Mouse (Mus musculus) heart, adult 2 months (tissue): ENCODE data around the gene Arhgap19. TPM values are rescaled to one million over a fixed set of nuclear protein-coding genes. Genes with fewer than 3 reads are reported as not detected.

Experiments used
- DNase-seq, 2 experiments: peaks; one replicate each; pipeline ENCODE4 v3.0.0; 2021
- H3K27ac ChIP-seq: fragments of 200-600 bp; 2 replicates; pipeline ENCODE4 v1.8.1; 2022
- H3K27me3 ChIP-seq: fragments of 200-500 bp; 2 replicates; pipeline ENCODE4 v1.6.1; 2012; ENCODE audit warnings: mild to moderate bottlenecking, low read length, inconsistent platforms, mixed read lengths; ENCODE audit not compliant: control insufficient read depth, insufficient read depth
- H3K36me3 ChIP-seq: fragments of 200-500 bp; 2 replicates; pipeline ENCODE4 v1.6.1; 2012; ENCODE audit warnings: low read length, inconsistent platforms; ENCODE audit not compliant: control insufficient read depth, insufficient read depth
- H3K4me1 ChIP-seq: fragments of 200-500 bp; 2 replicates; pipeline ENCODE4 v1.6.1; 2011; ENCODE audit warnings: low read length; ENCODE audit not compliant: control insufficient read depth, insufficient read depth
- H3K4me3 ChIP-seq: fragments of 200-600 bp; 2 replicates; pipeline ENCODE4 v1.8.1; 2022
- H3K79me2 ChIP-seq: fragments of 200-500 bp; replicated peaks from 2 replicates; pipeline ENCODE4 v1.6.1; 2012; ENCODE audit warnings: mild to moderate bottlenecking, inconsistent platforms, low read length, moderate library complexity, mixed read lengths; ENCODE audit not compliant: control insufficient read depth, insufficient read depth
- H3K9ac ChIP-seq: fragments of 200-500 bp; 2 replicates; pipeline ENCODE4 v1.6.1; 2012; ENCODE audit warnings: low read depth, mild to moderate bottlenecking, control low read depth, inconsistent platforms, low read length, mixed read lengths
- CTCF ChIP-seq: fragments of 200-600 bp; IDR thresholded peaks from 2 replicates; pipeline ENCODE4 v1.8.1; 2022; ENCODE audit warnings: antibody characterized with exemption, mild to moderate bottlenecking, moderate library complexity
- EP300 ChIP-seq: fragments of 200-500 bp; IDR thresholded peaks from 2 replicates; pipeline ENCODE4 v1.6.1; 2011; ENCODE audit warnings: low read depth, low read length, control low read depth; ENCODE audit not compliant: insufficient read depth
- POLR2A ChIP-seq: fragments of 200-500 bp; IDR thresholded peaks from 2 replicates; pipeline ENCODE4 v1.6.1; 2011; ENCODE audit warnings: mild to moderate bottlenecking, low read depth, low read length, control low read depth; ENCODE audit not compliant: insufficient read depth
- WGBS: fragments of 180-500 bp; shearing (Covaris S2); methylation state at CpG from one replicate; pipeline ENCODE4 v1.1.7; 2018; 5-methylcytosine and 5-hydroxymethylcytosine counted together
- intact Hi-C: fragments of 180-260 bp; cut with DNase I; formaldehyde crosslinking; loops from one replicate; pipeline ENCODE4 v1.15.1; 2025
- polyA plus RNA-seq: library from polyadenylated mRNA; depleted of rRNA; stranded (reverse); fragments of >200 nt; gene quantifications from 2 replicates; pipeline ENCODE4 v1.2.3, GENCODE M21; 2012
- total RNA-seq, 2 experiments: library from RNA; stranded (reverse); gene quantifications; 2 replicates each; pipeline ENCODE4 v1.2.3; 2021

The Arhgap19 gene
- total and polyA plus RNA-seq, 3 experiments = 1.4 to 2.0 (median 1.7) TPM

DNA sequence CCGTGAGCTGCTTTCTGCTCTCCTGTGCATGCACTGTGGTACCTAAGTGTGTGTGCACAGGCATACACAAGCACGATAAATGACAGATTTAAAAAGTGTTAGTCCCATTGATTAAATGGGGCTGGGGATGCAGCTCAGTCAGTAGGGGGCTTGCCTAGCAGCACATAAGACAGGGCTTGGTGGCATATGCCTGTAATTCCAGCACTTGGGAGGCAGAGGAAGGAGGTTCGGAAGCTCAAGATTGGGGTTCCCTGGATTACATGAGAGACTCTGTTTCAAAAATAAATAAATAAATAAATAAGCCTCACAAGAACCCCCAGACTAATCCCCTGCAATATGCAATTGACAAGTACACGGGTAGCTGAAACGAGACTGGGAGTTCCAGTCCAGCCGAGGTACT lies 1.4 kb downstream of the Arhgap19 start:
- Histone ChIP-seq H3K79me2 (no peaks in the 10 kb centered on the region), H3K27me3 (no peaks in the 10 kb centered on the region), H3K4me1 (no peaks in the 10 kb centered on the region), H3K27ac (no peak overlapping the region), H3K9ac (no peak overlapping the region), H3K36me3 (no peaks in the 10 kb centered on the region), H3K4me3 (no peak overlapping the region)
- DNase-seq = no peak
- TF ChIP-seq EP300 (no peak), CTCF (no peak)
- WGBS = 50% methylated on average over 6 of the region's 6 CpGs
- intact Hi-C loops = loop anchor here (2.0 to 10.0 kb wide), 2 partner anchors 48 to 714 kb away; partner anchors contain the start of genes Frat2 and R3hcc1l

DNA sequence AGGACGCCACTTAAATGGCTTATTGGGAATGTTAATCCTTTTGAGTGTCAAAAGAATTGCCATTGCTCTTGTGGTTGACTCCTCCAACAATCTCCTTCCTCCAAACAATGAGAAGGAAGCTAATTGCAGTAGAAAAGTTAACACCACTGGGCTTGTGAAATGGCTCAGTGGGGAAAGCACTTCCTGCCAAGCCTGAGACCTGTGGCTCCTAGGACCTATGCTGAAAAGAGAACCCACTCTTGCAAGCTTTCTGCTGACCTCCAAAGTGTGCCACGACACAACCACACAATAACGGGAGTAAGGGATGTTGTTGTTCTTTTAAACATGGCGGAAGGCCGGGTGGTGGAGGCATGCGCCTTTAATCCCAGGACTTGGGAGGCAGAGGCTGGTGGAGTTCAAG lies 4.3 kb downstream of the Arhgap19 start:
- no peak for DNase-seq
- WGBS = 89% methylated on average over 6 of the region's 6 CpGs
- intact Hi-C loops = no loop called here
- H3K27ac ChIP-seq = no peak overlapping the region
- H3K27me3 ChIP-seq = no peaks in the 10 kb centered on the region
- no peak for TF ChIP-seq CTCF
- no peak for TF ChIP-seq POLR2A
- H3K36me3 ChIP-seq = no peaks in the 10 kb centered on the region
- no peak overlapping the region for H3K9ac ChIP-seq
- H3K4me3 ChIP-seq = no peak overlapping the region
- H3K4me1 ChIP-seq = no peaks in the 10 kb centered on the region
- no peaks in the 10 kb centered on the region for H3K79me2 ChIP-seq

DNA sequence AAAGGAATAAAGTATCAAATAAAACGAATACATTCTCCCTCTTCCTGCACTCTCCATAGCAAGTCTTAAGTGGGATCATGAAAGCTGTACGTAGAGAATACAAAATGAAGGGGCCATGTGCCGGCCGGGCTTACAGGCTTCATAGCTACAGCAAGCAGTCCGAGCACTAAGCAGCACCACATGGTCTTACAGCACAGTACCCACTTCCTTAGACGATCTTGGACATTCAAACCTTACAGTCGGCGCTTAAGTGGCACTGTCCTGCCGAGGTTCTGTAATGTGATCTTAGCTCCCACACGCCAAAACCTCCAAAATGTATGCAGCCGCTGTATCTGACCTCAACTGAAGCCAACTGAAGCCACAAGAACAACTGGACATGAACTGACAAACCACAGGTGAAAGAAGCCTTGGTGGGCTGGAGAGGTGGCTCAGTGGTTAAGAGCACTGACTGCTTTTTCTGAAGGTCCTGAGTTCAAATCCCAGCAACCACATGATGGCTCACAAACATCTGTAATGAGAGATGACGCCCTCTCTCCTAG lies 5.0 kb downstream of the Arhgap19 start:
- H3K79me2 ChIP-seq = no peaks in the 10 kb centered on the region
- no peak overlapping the region for H3K9ac ChIP-seq
- DNase-seq = no peak
- TF ChIP-seq EP300 (no peak), POLR2A (no peak), CTCF (no peak)
- WGBS = 84% methylated on average over 12 of the region's 12 CpGs
- H3K27ac ChIP-seq = no peak overlapping the region
- no peak overlapping the region for H3K4me3 ChIP-seq
- intact Hi-C loops = no loop called here
- H3K4me1 ChIP-seq = no peaks in the 10 kb centered on the region
- no peaks in the 10 kb centered on the region for H3K27me3 ChIP-seq
- H3K36me3 ChIP-seq = no peaks in the 10 kb centered on the region

DNA sequence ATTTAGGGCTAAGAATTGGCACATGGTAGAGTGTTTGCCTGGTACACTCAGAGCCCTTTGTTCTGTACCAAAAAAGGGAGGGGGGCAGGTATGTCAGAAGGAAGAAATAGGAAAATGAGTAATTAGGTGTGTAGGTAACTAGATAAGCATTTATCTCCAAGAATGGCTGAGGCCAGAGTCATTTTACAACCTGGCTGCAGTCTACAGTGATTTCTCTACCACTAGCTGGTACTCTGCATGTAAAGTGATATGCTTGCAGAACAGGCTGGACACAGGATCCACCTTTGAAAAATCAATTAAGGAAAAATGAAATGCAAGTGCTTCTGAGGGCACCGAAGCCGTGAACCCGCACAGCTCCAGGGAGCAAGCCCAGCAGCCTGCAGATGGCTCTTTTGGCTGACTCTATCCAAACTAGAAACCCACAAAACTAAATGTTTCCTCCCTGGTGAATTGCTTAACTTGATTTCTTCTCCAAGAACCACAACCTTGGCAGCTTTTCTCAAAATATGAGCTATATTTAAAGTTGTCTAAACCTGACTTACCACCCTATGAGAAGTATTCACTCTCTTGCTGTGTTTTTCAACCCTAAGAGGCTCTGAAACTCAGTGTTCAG lies 5.6 kb downstream of the Arhgap19 start:
- WGBS = 82% methylated on average over 3 of the region's 3 CpGs
- intact Hi-C loops = no loop called here
- Histone ChIP-seq H3K36me3 (no peaks in the 10 kb centered on the region), H3K9ac (no peak overlapping the region), H3K79me2 (no peaks in the 10 kb centered on the region), H3K4me3 (no peak overlapping the region), H3K27ac (no peak overlapping the region), H3K27me3 (no peaks in the 10 kb centered on the region), H3K4me1 (no peaks in the 10 kb centered on the region)
- TF ChIP-seq EP300 (no peak), POLR2A (no peak), CTCF (no peak)
- no peak for DNase-seq

DNA sequence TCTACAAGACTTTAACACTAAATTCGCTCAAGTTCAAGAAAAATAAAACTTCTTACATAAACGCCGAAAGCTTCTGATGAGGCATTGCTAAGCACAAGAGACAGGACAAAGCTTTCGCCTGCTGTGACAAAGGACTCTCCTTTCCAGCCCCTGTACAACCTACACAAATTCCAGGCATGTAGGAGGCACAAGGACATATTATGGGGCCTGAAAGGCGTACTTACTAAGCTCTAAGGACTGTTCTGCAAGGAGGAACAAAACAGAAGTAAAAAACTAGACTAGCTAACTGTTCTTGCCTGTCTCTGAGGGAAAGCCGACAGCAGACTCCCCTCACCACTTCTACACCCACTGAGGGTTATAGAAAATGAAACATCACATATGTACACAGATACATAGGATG lies 6.9 kb downstream of the Arhgap19 start:
- Histone ChIP-seq H3K9ac (no peak overlapping the region), H3K36me3 (no peaks in the 10 kb centered on the region), H3K4me1 (no peaks in the 10 kb centered on the region), H3K27me3 (no peaks in the 10 kb centered on the region), H3K27ac (no peak overlapping the region), H3K79me2 (no peaks in the 10 kb centered on the region), H3K4me3 (no peak overlapping the region)
- TF ChIP-seq CTCF (no peak), EP300 (no peak), POLR2A (no peak)
- DNase-seq = no peak
- intact Hi-C loops = no loop called here
- 86% methylated on average over 6 of the region's 6 CpGs for WGBS

DNA sequence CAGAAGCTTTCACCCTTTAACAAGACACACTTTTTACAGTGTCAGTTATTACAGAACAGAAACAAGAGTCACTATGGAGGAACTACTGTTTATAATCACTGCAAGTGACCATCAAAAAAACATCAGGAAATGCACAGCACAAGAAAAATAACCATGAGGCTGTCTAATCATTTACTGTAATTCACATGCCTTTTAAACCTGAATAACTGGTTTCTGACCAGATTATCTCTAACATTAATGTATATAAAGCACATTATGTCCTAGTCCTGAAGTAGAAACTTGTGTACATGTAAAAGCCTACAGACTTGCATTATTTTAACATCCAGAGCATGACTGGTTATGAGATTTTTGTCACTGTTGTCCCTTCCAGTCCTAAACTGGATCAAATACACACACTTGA lies 7.8 kb downstream of the Arhgap19 start:
- no peaks in the 10 kb centered on the region for H3K79me2 ChIP-seq
- TF ChIP-seq EP300 = no peak
- TF ChIP-seq POLR2A = no peak
- TF ChIP-seq CTCF = no peak
- no peaks in the 10 kb centered on the region for H3K4me1 ChIP-seq
- intact Hi-C loops = no loop called here
- no peak overlapping the region for H3K4me3 ChIP-seq
- no peaks in the 10 kb centered on the region for H3K36me3 ChIP-seq
- no peak overlapping the region for H3K27ac ChIP-seq
- no peak overlapping the region for H3K9ac ChIP-seq
- no peaks in the 10 kb centered on the region for H3K27me3 ChIP-seq
- no peak for DNase-seq
